Mouse (Mus musculus) lung, postnatal 0 days (tissue): ENCODE results near the gene Zfp768. TPM values are rescaled to one million over a fixed set of nuclear protein-coding genes. Genes with fewer than 3 reads are reported as not detected.
A peak's percentile ranks its signal among the peaks of the same experiment; 100 is the strongest.

Experiments used
- ATAC-seq: fragments of 200-750 bp; cut with Nextera tagmentation; 2 replicates; pipeline ENCODE4 v1.8.0; 2017; ENCODE audit warnings: moderate library complexity
- DNase-seq: peaks from one replicate; pipeline ENCODE4 v3.0.0-alpha.2; 2016; ENCODE audit warnings: low spot score
- H3K27ac ChIP-seq: fragments of 300-500 bp; sonication (generic); 2 replicates; pipeline ENCODE4 v1.5.1; 2014; ENCODE audit warnings: antibody characterized with exemption, mild to moderate bottlenecking, low read length, mixed read lengths
- H3K27me3 ChIP-seq: fragments of 300-500 bp; sonication (generic); replicated peaks from 2 replicates; pipeline ENCODE4 v1.6.1; 2014; ENCODE audit warnings: low read length, mixed read lengths; ENCODE audit not compliant: insufficient read depth
- H3K36me3 ChIP-seq: fragments of 300-500 bp; sonication (generic); 2 replicates; pipeline ENCODE4 v1.6.1; 2014; ENCODE audit warnings: low read length, mixed read lengths; ENCODE audit not compliant: insufficient read depth
- H3K4me1 ChIP-seq: fragments of 300-500 bp; sonication (generic); 2 replicates; pipeline ENCODE4 v1.6.1; 2014; ENCODE audit warnings: antibody characterized with exemption, low read depth, low read length, mixed read lengths; ENCODE audit not compliant: insufficient read depth
- H3K4me2 ChIP-seq: fragments of 300-500 bp; sonication (generic); replicated peaks from 2 replicates; pipeline ENCODE4 v1.6.1; 2014; ENCODE audit warnings: low read depth, mild to moderate bottlenecking, low read length, moderate library complexity, mixed read lengths
- H3K4me3 ChIP-seq: fragments of 300-500 bp; sonication (generic); 2 replicates; pipeline ENCODE4 v1.5.1; 2014; ENCODE audit warnings: low read depth, low read length
- H3K9ac ChIP-seq: fragments of 300-500 bp; sonication (generic); replicated peaks from 2 replicates; pipeline ENCODE4 v1.6.1; 2014; ENCODE audit warnings: low read depth, mild to moderate bottlenecking
- H3K9me3 ChIP-seq: fragments of 300-500 bp; sonication (generic); 2 replicates; pipeline ENCODE4 v1.6.1; 2016; ENCODE audit warnings: low read length, mixed read lengths
- CTCF ChIP-seq: IDR thresholded peaks from 2 replicates; pipeline ENCODE4 v1.5.1; 2016; ENCODE audit warnings: antibody characterized with exemption, mild to moderate bottlenecking
- EP300 ChIP-seq: IDR thresholded peaks from 2 replicates; pipeline ENCODE4 v1.6.1; 2016; ENCODE audit warnings: antibody characterized with exemption, mild to moderate bottlenecking, control low read depth
- WGBS: fragments of 180-500 bp; shearing (Covaris S2); extraction: QIAGEN DNeasy Blood & Tissue Kit; methylation state at CpG from one replicate; pipeline ENCODE4 v1.1.7; 2014; 5-methylcytosine and 5-hydroxymethylcytosine counted together
- polyA plus RNA-seq: library from polyadenylated mRNA; unstranded; fragments of >200 nt; fragmentation: Nextera tagmentation; extraction: Ambion mirVana; gene quantifications from 2 replicates; pipeline ENCODE4 v1.2.1, GENCODE M21; 2015

Gene Zfp768
- polyA plus RNA-seq, 1 experiment from 2014 or later = 12.8 TPM

- no peaks in the 10 kb centered on the region for H3K9me3 ChIP-seq
- 38% methylated on average over 5 of the region's 5 CpGs for WGBS
Observed at GRCm38 (mm10) chr7:127322085-127322484, 23.3 kb downstream of the Zfp768 start.

GRCm38 (mm10) chr7:127321106-127321505 is 24.3 kb downstream of the Zfp768 start:
- no peak for TF ChIP-seq EP300
- no peak for TF ChIP-seq CTCF
- no peak for ATAC-seq
- Histone ChIP-seq H3K9ac (no peak overlapping the region), H3K9me3 (no peaks in the 10 kb centered on the region), H3K4me1 (no peaks in the 10 kb centered on the region), H3K36me3 (no peaks in the 10 kb centered on the region), H3K4me2 (no peak overlapping the region), H3K27ac (no peak overlapping the region), H3K4me3 (no peak overlapping the region), H3K27me3 (no peaks in the 10 kb centered on the region)
- WGBS = 51% methylated on average over 4 of the region's 4 CpGs
- no peak for DNase-seq

More at GRCm38 (mm10) chr7:127322085-127322484, 23.3 kb downstream of the Zfp768 start:
- no peak overlapping the region for H3K27ac ChIP-seq
- peak; percentile 25 for DNase-seq
- TF ChIP-seq EP300 = no peak
- TF ChIP-seq CTCF = peak; percentile 65
- H3K4me1 ChIP-seq = no peaks in the 10 kb centered on the region
- H3K9ac ChIP-seq = no peak overlapping the region
- ATAC-seq = no peak
- no peak overlapping the region for H3K4me3 ChIP-seq
- H3K4me2 ChIP-seq = no peak overlapping the region
- no peaks in the 10 kb centered on the region for H3K36me3 ChIP-seq
- H3K27me3 ChIP-seq = no peaks in the 10 kb centered on the region

GRCm38 (mm10) chr7:127313912-127314311 is 31.5 kb downstream of the Zfp768 start:
- WGBS = 28% methylated on average over 8 of the region's 8 CpGs
- ATAC-seq (no peak), DNase-seq (no peak)
- H3K9me3 ChIP-seq = no peaks in the 10 kb centered on the region
- no peak overlapping the region for H3K27ac ChIP-seq
- no peak for TF ChIP-seq EP300
- no peak overlapping the region for H3K4me2 ChIP-seq
- no peak overlapping the region for H3K4me3 ChIP-seq
- no peaks in the 10 kb centered on the region for H3K36me3 ChIP-seq
- H3K4me1 ChIP-seq = no peaks in the 10 kb centered on the region
- no peaks in the 10 kb centered on the region for H3K27me3 ChIP-seq
- H3K9ac ChIP-seq = no peak overlapping the region

GRCm38 (mm10) chr7:127309951-127310350 is 35.4 kb downstream of the Zfp768 start:
- TF ChIP-seq EP300 (no peak), CTCF (no peak)
- WGBS = 58% methylated on average over 12 of the region's 12 CpGs
- Histone ChIP-seq H3K9ac (no peak overlapping the region), H3K4me3 (no peak overlapping the region), H3K27ac (no peak overlapping the region), H3K4me2 (no peak overlapping the region), H3K9me3 (no peaks in the 10 kb centered on the region), H3K27me3 (no peaks in the 10 kb centered on the region), H3K36me3 (no peaks in the 10 kb centered on the region), H3K4me1 (no peaks in the 10 kb centered on the region)
- DNase-seq (no peak), ATAC-seq (no peak)

- peak; percentile 71 for ATAC-seq
- TF ChIP-seq CTCF = peak; percentile 84
- no peak for TF ChIP-seq EP300
- peak; percentile 70 for DNase-seq
- no peak overlapping the region for H3K4me2 ChIP-seq
- H3K27ac ChIP-seq = no peak overlapping the region
- H3K4me3 ChIP-seq = no peak overlapping the region
- H3K4me1 ChIP-seq = no peaks in the 10 kb centered on the region
- H3K36me3 ChIP-seq = no peaks in the 10 kb centered on the region
- WGBS = 77% methylated on average over 4 of the region's 4 CpGs
- H3K9me3 ChIP-seq = no peaks in the 10 kb centered on the region
- H3K9ac ChIP-seq = no peak overlapping the region
- H3K27me3 ChIP-seq = no peaks in the 10 kb centered on the region
Observed at GRCm38 (mm10) chr7:127308887-127309286, 36.5 kb downstream of the Zfp768 start.

- no peak for DNase-seq
- Histone ChIP-seq H3K4me1 (no peaks in the 10 kb centered on the region), H3K36me3 (no peaks in the 10 kb centered on the region), H3K4me2 (no peak overlapping the region), H3K4me3 (no peak overlapping the region), H3K27me3 (no peaks in the 10 kb centered on the region), H3K9me3 (no peaks in the 10 kb centered on the region), H3K27ac (no peak overlapping the region), H3K9ac (no peak overlapping the region)
- 72% methylated on average over 2 of the region's 2 CpGs for WGBS
- TF ChIP-seq EP300 = no peak
- no peak for TF ChIP-seq CTCF
- ATAC-seq = no peak
Observed at GRCm38 (mm10) chr7:127308431-127308830, 37.0 kb downstream of the Zfp768 start.

GRCm38 (mm10) chr7:127297586-127298193 is 47.7 kb downstream of the Zfp768 start:
- no peaks in the 10 kb centered on the region for H3K9me3 ChIP-seq
- no peak overlapping the region for H3K4me2 ChIP-seq
- H3K27me3 ChIP-seq = no peaks in the 10 kb centered on the region
- no peak overlapping the region for H3K27ac ChIP-seq
- H3K4me3 ChIP-seq = no peak overlapping the region
- no peak overlapping the region for H3K9ac ChIP-seq
- WGBS = 93% methylated on average over 5 of the region's 5 CpGs
- no peaks in the 10 kb centered on the region for H3K36me3 ChIP-seq
- H3K4me1 ChIP-seq = no peaks in the 10 kb centered on the region
- TF ChIP-seq CTCF = no peak
- no peak for TF ChIP-seq EP300
- no peak for DNase-seq
- ATAC-seq = no peak
